Mouse (Mus musculus) hindbrain, embryonic 13.5 days (tissue): ENCODE data around the gene Nebl. TPM values are rescaled to one million over a fixed set of nuclear protein-coding genes. Genes with fewer than 3 reads are reported as not detected.

Source experiments
- ATAC-seq: fragments of 200-750 bp; cut with Nextera tagmentation; 2 replicates; pipeline ENCODE4 v1.8.0; 2017; ENCODE audit warnings: moderate TSS enrichment; ENCODE audit not compliant: low FRiP score
- H3K27ac ChIP-seq: fragments of 300-500 bp; sonication (generic); 2 replicates; pipeline ENCODE4 v1.5.1; 2015; ENCODE audit warnings: inconsistent platforms, mild to moderate bottlenecking, moderate library complexity
- H3K27me3 ChIP-seq: fragments of 300-500 bp; sonication (generic); 2 replicates; pipeline ENCODE4 v1.6.1; 2015; ENCODE audit warnings: mild to moderate bottlenecking, inconsistent platforms
- H3K36me3 ChIP-seq: fragments of 300-500 bp; sonication (generic); 2 replicates; pipeline ENCODE4 v1.6.1; 2015; ENCODE audit warnings: mild to moderate bottlenecking, inconsistent platforms
- H3K4me1 ChIP-seq: fragments of 300-500 bp; sonication (generic); replicated peaks from 2 replicates; pipeline ENCODE4 v1.6.1; 2015; ENCODE audit warnings: inconsistent platforms
- H3K4me2 ChIP-seq: fragments of 300-500 bp; sonication (generic); 2 replicates; pipeline ENCODE4 v1.6.1; 2015; ENCODE audit warnings: inconsistent platforms, mild to moderate bottlenecking, moderate library complexity
- H3K4me3 ChIP-seq: fragments of 300-500 bp; sonication (generic); 2 replicates; pipeline ENCODE4 v1.5.1; 2015; ENCODE audit warnings: mild to moderate bottlenecking, inconsistent platforms
- H3K9ac ChIP-seq: fragments of 300-500 bp; sonication (generic); 2 replicates; pipeline ENCODE4 v1.6.1; 2015; ENCODE audit warnings: mild to moderate bottlenecking, inconsistent platforms
- H3K9me3 ChIP-seq: fragments of 300-500 bp; sonication (generic); 2 replicates; pipeline ENCODE4 v1.6.1; 2016; ENCODE audit warnings: inconsistent platforms
- WGBS: fragments of 180-500 bp; shearing (Covaris S2); methylation state at CpG from one replicate; pipeline ENCODE4 v1.1.7; 2015; 5-methylcytosine and 5-hydroxymethylcytosine counted together
- polyA plus RNA-seq: library from polyadenylated mRNA; unstranded; fragments of >200 nt; fragmentation: Nextera tagmentation; extraction: Ambion mirVana; gene quantifications from 2 replicates; pipeline ENCODE4 v1.2.1, GENCODE M21; 2015

Nebl gene
- polyA plus RNA-seq, 1 experiment from 2014 or later, result 8.9 TPM

DNA sequence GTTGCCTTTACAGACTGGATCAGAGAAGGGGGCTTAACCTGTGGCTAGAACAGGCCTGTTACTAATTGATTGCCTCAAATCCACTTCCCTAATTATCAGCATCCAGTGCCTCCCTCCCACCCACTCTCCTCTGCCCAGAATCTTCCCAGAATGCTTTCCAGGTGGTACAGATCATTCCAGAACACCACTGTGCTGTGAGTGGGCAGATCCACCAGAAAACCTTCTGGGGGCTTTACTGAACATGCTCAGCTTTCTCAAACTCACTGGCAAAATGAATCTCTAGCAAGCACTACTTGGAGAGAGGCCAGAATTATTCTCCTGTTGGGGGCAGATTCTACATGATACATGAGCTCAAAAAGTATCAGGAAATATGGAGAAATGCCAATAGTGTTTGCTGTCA, 277.6 kb downstream of the Nebl start:
- Histone ChIP-seq H3K4me1 (no peaks in the 10 kb centered on the region), H3K4me3 (no peak overlapping the region), H3K27ac (no peak overlapping the region), H3K9me3 (no peaks in the 10 kb centered on the region), H3K9ac (no peak overlapping the region), H3K27me3 (no peaks in the 10 kb centered on the region), H3K36me3 (no peaks in the 10 kb centered on the region), H3K4me2 (no peak overlapping the region)
- ATAC-seq, result no peak

DNA sequence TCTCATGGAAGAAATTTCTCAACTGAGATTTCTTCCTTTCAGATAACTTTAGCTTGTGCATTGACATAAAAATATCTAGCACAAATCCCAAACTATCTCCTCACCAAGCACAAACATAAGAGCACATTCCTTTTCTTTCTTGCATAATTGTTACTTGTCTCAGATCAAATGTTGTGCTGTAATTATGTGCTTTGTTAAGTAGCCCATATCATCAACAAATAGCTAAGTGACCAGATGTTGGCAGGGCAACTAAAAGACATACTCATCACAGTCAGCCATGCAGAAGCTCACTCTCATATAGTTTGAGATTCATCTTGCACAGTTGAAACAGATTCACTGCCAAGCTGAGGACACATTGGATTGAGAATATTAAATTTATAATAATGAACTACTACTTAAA, 282.9 kb downstream of the Nebl start:
- H3K4me1 ChIP-seq, result no peaks in the 10 kb centered on the region
- ATAC-seq, result no peak
- H3K4me2 ChIP-seq, result no peak overlapping the region
- H3K27me3 ChIP-seq, result no peaks in the 10 kb centered on the region
- H3K9ac ChIP-seq, result no peak overlapping the region
- H3K27ac ChIP-seq, result no peak overlapping the region
- no peaks in the 10 kb centered on the region for H3K9me3 ChIP-seq
- H3K36me3 ChIP-seq, result no peaks in the 10 kb centered on the region
- no peak overlapping the region for H3K4me3 ChIP-seq

DNA sequence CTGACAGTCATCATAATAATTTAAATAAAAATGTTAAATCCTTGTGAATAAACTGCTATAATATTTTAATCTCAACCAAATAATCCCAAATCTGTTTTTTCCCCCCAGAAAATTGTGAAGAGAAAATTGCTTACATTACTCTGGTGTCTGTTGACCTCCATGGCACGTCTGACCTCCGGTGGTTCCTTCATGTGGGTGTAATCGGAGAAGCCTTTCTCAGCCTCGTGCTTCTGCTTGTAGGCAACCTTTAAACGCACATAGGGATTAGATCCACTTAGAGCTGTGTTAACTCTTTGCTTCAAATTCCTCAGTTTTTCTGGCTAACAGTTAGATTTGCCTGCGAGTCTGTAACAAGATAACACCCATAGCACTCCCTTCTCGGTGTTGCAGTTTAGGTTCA, 287.7 kb downstream of the Nebl start:
- 69% methylated on average over 7 of the region's 7 CpGs for WGBS

DNA sequence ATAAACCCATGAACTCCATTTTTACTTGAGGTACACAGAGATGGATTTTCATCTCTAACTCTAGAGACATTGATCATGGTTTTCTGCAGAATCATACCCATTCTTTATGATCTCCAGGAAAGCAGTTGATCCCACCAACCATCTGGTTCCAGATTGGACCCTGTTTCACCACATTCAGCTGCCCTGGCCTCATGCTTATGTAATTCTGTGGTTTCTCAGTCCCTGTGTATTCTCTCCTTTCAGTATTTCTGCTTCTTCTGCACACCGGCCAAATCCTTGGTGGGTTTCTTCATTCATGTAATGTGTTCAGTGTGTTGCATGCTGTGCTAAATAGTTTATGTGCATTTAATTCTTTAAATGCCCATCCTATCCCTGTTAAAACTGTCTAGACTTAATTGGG, 292.9 kb downstream of the Nebl start:
- no peak for ATAC-seq
- no peak overlapping the region for H3K4me2 ChIP-seq
- 85% methylated on average over 1 of the region's 1 CpGs for WGBS

More for the DNA sequence above, 287.7 kb downstream of the Nebl start:
- Histone ChIP-seq H3K4me1 (no peaks in the 10 kb centered on the region), H3K9ac (no peak overlapping the region), H3K27me3 (peaks cover 17% of the 10 kb centered on the region), H3K36me3 (no peaks in the 10 kb centered on the region), H3K27ac (no peak overlapping the region), H3K4me2 (no peak overlapping the region), H3K4me3 (no peak overlapping the region), H3K9me3 (no peaks in the 10 kb centered on the region)
- no peak for ATAC-seq

DNA sequence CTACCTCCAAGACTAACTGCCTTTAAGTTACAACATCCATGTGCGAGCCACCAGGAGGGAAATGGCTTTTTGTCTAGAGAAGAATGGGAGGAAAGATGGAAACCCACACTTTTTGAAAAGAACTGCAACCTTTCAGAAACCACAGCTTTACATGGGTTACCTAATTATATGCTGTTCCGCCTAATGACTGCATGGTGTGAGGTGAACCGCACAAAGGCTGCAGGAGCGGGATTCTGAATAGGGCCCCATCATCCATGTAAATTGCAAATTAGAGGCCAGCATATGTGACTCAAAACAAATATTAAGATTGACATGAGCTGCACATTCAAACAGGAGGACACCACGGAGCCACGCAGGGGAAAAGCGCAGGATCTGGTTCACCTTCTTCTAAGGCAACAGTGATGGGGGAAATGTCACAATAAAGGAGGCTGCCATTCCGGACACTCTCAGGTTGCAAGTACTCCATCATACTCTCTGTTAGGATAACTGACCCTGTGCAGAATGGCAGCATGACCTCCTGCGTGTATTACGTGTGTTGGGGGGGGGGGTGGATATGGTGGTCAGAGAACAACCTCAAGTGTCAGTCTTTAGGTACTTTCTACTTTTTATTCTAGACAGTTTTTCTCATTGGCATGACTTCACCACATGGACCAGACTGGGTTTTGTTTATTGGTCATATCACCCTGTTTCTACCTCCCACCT, 294.4 kb downstream of the Nebl start:
- no peaks in the 10 kb centered on the region for H3K9me3 ChIP-seq
- ATAC-seq, result no peak; the same call in 1 of the 2 replicates
- H3K4me1 ChIP-seq, result peaks cover 8% of the 10 kb centered on the region
- no peak overlapping the region for H3K9ac ChIP-seq
- H3K27ac ChIP-seq, result no peak overlapping the region
- no peak overlapping the region for H3K4me3 ChIP-seq
- no peaks in the 10 kb centered on the region for H3K36me3 ChIP-seq
- H3K4me2 ChIP-seq, result no peak overlapping the region
- peaks cover 21% of the 10 kb centered on the region for H3K27me3 ChIP-seq
- 34% methylated on average over 10 of the region's 10 CpGs for WGBS

More for the DNA sequence above, 292.9 kb downstream of the Nebl start:
- Histone ChIP-seq H3K4me1 (peaks cover 8% of the 10 kb centered on the region), H3K4me3 (no peak overlapping the region), H3K9ac (no peak overlapping the region), H3K9me3 (no peaks in the 10 kb centered on the region), H3K27me3 (peaks cover 21% of the 10 kb centered on the region), H3K36me3 (no peaks in the 10 kb centered on the region), H3K27ac (no peak overlapping the region)

DNA sequence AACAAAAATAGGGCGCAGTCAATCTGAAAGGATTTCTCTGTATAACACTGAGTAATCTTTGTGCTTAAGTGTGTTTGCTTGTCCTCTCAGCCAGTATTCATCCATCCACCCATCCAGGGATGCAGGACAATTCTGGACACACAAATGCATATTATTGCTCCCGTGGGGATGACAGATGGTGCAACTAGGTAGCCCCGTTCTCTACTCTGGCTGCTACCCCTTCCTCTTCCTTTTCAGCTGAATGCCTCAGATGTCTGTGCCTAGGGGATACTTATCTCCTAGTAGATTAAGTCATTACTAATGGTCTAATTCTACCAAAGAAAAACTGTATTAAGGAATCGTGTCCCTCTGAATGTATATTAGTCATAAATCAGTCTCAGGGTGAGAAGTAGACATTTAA, 296.0 kb downstream of the Nebl start:
- Histone ChIP-seq H3K9me3 (no peaks in the 10 kb centered on the region), H3K4me3 (no peak overlapping the region), H3K36me3 (no peaks in the 10 kb centered on the region), H3K4me1 (peaks cover 8% of the 10 kb centered on the region), H3K27me3 (peaks cover 12% of the 10 kb centered on the region; the same call in 1 of the 2 replicates), H3K4me2 (no peak overlapping the region), H3K27ac (no peak overlapping the region), H3K9ac (no peak overlapping the region)
- WGBS, result 52% methylated on average over 4 of the region's 4 CpGs
- ATAC-seq, result no peak

DNA sequence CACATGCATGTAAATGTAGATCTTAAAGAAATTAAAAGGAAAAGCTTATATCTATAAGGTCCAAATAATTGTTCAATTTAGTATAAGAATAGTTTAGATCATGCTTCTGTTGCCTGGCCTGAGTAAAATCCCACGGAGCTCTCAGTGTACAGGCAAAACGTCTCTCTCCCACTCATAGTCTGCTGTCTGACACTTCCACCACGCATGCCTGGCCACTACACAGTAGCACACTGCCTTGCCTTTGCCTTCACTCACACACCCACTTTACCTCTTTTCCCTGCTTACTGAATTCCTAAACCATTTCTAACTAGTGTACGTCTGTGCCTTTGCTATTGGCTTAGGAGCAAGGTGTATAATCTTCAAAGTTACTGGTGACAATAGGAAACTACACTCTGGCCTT, 302.2 kb downstream of the Nebl start:
- Histone ChIP-seq H3K9me3 (no peaks in the 10 kb centered on the region), H3K4me3 (no peak overlapping the region), H3K36me3 (no peaks in the 10 kb centered on the region), H3K4me2 (no peak overlapping the region), H3K4me1 (no peaks in the 10 kb centered on the region), H3K27ac (no peak overlapping the region), H3K27me3 (no peaks in the 10 kb centered on the region), H3K9ac (no peak overlapping the region)
- no peak for ATAC-seq
- 88% methylated on average over 4 of the region's 4 CpGs for WGBS

DNA sequence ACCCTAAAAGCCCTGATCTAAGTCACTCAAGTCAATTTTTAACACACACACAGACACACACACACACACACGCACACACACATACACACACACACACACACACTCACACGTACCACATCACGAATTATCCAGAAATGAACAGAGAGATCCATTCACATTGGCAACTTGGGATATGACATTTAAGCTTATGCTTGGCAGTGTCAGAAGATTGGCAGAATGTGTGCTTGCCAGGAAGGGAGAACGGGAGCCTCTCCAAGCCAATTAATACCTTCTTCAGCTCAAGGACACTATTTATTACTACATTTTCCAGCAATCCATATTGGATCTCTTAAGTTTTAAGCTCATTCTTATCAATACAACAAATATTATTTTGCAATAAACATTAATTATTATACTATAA, 303.1 kb downstream of the Nebl start:
- ATAC-seq, result no peak
- 87% methylated on average over 4 of the region's 4 CpGs for WGBS
- no peaks in the 10 kb centered on the region for H3K36me3 ChIP-seq

DNA sequence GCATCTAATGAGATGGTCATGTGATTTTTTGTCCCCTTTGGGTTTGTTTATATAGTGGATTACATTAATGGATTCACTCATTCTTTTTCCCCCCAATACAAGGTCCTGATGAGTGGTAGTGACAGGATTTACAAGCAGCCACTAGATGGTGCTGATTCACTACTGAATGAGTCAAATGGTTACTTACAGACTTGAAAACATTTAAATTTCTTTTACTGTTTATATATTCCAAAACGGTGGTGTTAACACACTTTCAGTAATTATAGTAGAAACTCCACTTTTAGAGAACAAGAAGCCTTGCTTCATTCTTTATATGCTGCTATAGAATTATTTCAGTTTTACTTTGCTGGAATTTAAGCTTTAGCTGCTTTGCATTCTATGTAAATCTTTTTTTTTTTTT, 308.3 kb downstream of the Nebl start:
- Histone ChIP-seq H3K4me1 (no peaks in the 10 kb centered on the region), H3K4me3 (no peak overlapping the region), H3K9me3 (no peaks in the 10 kb centered on the region), H3K27me3 (no peaks in the 10 kb centered on the region), H3K9ac (no peak overlapping the region), H3K36me3 (no peaks in the 10 kb centered on the region), H3K27ac (no peak overlapping the region), H3K4me2 (no peak overlapping the region)
- peak; percentile 68 for ATAC-seq
- WGBS, result 8% methylated on average over 1 of the region's 1 CpGs

More for the DNA sequence above, 303.1 kb downstream of the Nebl start:
- Histone ChIP-seq H3K4me2 (no peak overlapping the region), H3K4me3 (no peak overlapping the region), H3K9me3 (no peaks in the 10 kb centered on the region), H3K9ac (no peak overlapping the region), H3K27ac (no peak overlapping the region), H3K27me3 (no peaks in the 10 kb centered on the region), H3K4me1 (no peaks in the 10 kb centered on the region)

DNA sequence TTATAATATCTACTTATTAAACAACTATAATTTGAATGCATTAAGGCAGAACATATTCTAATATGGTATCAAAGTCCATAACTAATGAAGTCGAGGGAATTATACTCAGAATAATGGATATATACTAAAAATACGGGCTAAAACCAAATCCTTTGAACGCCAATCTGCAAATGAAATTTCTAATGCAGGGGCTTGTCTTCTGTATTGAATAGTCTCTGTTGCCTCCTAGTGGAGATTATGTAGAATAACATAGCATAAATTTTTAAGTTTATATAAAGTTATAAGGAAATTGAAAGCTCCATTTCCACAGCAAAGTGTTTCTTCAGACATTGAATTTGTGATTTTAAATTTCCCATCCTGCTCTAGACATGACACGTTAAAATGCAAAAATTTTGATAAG, 315.9 kb downstream of the Nebl start:
- no peak overlapping the region for H3K27ac ChIP-seq
- H3K4me2 ChIP-seq, result no peak overlapping the region
- no peak overlapping the region for H3K4me3 ChIP-seq
- no peaks in the 10 kb centered on the region for H3K9me3 ChIP-seq
- ATAC-seq, result no peak
- H3K4me1 ChIP-seq, result no peaks in the 10 kb centered on the region
- no peaks in the 10 kb centered on the region for H3K27me3 ChIP-seq
- WGBS, result 33% methylated on average over 4 of the region's 4 CpGs
- no peak overlapping the region for H3K9ac ChIP-seq
- no peaks in the 10 kb centered on the region for H3K36me3 ChIP-seq

DNA sequence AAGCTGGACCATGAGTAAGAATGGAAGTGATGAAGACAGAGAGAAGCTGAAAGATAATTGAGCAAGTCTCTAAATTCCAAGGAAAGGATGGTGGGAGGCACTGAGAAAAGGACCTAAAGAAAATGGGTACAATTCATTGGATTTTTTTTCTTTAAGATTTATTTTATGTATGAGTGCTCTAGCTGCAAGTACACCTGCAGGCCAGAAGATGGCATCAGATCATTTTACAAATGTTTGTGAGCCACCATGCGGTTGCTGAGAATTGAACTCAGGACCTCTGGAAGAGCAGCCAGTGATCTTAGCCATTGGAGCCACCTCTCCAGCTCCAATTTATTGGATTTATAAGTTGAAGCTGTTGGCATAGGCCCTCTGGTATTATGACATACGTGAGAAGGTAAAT, 316.9 kb downstream of the Nebl start:
- 84% methylated on average over 2 of the region's 2 CpGs for WGBS
- no peak for ATAC-seq

DNA sequence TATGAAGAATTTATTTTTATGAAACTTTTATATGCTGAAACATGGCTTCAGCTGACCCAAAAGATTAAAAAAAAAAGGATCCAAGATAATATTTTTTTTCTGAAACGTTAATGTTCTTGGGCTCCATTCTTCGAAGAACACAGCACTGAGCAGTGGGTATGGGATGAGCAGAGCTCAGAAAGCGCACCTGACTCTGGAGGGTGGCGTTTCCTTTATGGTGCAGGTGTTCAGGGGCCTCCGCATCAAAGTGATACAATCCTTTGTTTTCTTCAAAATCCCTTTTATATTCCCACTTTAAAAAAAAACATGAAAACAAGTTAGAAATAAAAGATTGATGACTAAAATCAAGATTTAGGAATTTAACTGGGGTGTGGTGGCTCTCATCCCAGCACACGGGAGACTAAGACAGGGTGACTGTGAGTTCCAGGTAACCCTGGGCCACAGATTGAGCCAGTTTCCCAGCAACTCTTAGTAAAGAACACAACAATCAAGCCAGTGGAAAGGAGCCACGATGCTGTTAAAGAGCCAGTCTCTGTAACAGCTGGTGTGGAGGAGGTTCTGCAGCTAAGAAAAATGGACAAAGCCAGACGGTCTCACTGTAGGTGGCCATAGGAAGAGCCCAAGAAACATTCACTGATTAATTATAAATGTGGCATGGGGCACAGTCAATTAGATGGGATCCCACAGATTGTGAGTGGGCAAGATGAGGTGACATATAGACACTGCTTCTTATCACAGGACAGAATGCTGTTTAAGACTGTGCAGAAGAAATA, 317.6 kb downstream of the Nebl start:
- ATAC-seq, result 0 out of 2 replicates have a peak, but pooled peaks have one; percentile 43

More for the DNA sequence above, 316.9 kb downstream of the Nebl start:
- Histone ChIP-seq H3K9me3 (no peaks in the 10 kb centered on the region), H3K36me3 (no peaks in the 10 kb centered on the region), H3K9ac (no peak overlapping the region), H3K4me1 (no peaks in the 10 kb centered on the region), H3K27ac (no peak overlapping the region), H3K4me2 (no peak overlapping the region), H3K27me3 (no peaks in the 10 kb centered on the region), H3K4me3 (no peak overlapping the region)

DNA sequence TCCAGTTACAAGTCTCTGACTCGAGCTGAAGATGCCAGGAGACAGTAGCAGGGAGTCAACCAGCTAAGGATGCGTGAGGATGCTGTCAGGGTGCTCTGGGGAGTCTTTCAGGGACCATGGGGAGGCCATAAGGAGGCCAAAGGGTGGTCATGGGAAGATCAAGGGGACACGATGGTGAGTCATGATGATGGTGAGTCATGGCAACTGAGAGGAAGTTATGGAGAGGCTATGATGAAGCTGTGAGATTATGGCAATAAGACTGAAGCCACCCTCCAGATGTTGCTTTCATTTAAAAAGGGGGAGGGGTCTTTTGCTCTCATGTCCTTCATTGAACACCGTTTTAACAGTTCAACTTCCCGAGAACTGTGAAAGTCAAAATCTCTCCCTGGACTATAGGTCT, 322.0 kb downstream of the Nebl start:
- H3K9me3 ChIP-seq, result no peaks in the 10 kb centered on the region
- no peak overlapping the region for H3K9ac ChIP-seq
- no peaks in the 10 kb centered on the region for H3K36me3 ChIP-seq
- H3K27ac ChIP-seq, result no peak overlapping the region
- no peak overlapping the region for H3K4me2 ChIP-seq
- no peaks in the 10 kb centered on the region for H3K4me1 ChIP-seq
- no peak for ATAC-seq
- no peaks in the 10 kb centered on the region for H3K27me3 ChIP-seq
- no peak overlapping the region for H3K4me3 ChIP-seq
- WGBS, result 91% methylated on average over 5 of the region's 5 CpGs

More for the DNA sequence above, 317.6 kb downstream of the Nebl start:
- H3K9ac ChIP-seq, result no peak overlapping the region
- H3K27me3 ChIP-seq, result no peaks in the 10 kb centered on the region
- no peak overlapping the region for H3K4me2 ChIP-seq
- WGBS, result 71% methylated on average over 8 of the region's 8 CpGs
- H3K4me1 ChIP-seq, result no peaks in the 10 kb centered on the region
- no peak overlapping the region for H3K27ac ChIP-seq
- H3K36me3 ChIP-seq, result no peaks in the 10 kb centered on the region
- H3K4me3 ChIP-seq, result no peak overlapping the region
- no peaks in the 10 kb centered on the region for H3K9me3 ChIP-seq
